Mouse (Mus musculus) right cerebral cortex, postnatal 4 days (tissue): Measurements from ENCODE around the gene Dctn3.
"Not testable (repeated sequence)": the region's sequence is repeated elsewhere in the genome, so short reads cannot be mapped to it uniquely, and the experiment has no call there.

ENCODE experiments used
- DNase-seq: peaks from one replicate; pipeline ENCODE4 v3.0.0-alpha.2; 2022

The Dctn3 gene

DNA sequence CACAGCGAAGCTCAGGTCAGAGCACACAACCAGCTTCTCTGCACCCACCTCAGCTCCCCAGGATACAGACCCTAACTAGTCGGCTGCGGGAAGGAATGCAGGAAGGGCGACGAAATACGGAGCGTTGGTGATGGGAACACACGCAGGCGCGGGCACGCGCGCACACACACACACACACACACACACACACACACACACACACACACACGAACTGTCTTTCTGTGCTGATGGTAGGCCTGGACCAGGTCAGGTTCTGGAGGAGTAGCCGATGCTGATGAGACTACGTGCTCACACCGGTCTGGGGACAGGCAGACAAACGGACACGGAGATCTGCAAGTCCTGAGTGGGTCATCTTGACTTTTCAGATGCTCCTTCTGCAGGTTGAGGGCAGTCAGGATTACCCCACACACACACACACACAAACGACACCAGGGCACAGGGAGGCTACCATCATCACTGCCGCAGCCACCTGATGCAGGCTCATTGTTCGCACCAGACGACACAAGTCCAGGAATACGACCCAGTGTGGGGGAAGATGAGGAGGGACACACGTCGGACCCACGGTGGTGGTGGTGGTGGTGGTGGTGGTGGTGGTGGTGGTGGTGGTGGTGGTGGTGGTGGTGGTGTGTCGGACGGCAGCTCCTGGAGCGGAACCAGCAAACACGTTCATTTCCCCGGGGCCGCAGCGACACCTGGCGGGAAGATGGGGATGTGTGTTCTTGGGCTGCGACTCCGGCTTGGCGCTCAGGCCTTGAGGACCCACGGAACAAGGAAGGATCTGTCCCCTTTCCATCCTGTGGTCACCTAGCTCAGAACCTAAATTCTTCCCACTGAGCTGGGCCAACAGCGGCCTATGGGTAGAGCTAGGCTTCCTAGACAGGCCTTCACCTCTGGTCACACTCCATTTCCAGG, 25.8 kb downstream of the Dctn3 start, which contains the start of gene Cntfr:
Cntfr (minus strand) TSS at position 160 of the 912 bp plus-strand sequence.
- DNase-seq: peak; percentile 89

DNA sequence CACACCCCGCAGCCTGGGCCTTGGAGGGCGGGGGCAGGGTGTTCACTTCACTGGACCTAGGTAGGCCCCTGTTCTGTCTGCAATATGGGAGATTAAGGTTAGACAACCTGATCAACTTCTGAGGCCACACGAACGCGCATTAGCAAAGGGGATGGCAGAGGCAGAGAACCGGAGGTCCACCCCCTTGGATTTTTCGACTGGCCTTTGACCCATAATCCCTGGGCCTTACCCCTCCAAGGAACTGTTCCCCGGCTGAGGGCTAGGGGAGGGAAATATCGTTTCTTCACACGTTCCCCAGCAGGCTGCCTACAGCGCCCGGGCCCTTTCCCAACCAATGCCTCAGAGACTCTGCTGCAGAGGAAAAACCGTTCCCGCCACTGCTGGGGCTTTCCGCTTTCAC, 26.5 kb downstream of the Dctn3 start:
- DNase-seq: not testable (repeated sequence)

DNA sequence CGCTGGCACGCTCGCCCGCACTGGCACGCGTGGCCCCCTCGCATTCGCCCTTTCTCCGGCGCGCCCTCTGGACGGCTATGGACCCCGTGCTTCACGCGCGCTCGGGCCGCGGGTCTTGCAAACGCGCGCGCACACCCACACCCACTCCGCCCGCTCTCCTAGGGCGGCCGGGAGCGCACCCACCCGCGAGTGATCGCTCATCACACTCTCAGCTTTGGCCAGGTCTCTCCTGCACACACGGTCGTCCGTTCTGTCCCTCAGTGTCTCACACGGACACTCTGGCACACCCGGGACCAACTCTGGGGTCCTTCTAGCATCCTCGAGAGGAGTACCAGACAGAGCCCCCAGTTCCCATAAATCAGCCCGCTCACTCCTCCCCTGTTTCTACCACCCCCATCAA, 27.2 kb downstream of the Dctn3 start:
- DNase-seq: not testable (repeated sequence)

DNA sequence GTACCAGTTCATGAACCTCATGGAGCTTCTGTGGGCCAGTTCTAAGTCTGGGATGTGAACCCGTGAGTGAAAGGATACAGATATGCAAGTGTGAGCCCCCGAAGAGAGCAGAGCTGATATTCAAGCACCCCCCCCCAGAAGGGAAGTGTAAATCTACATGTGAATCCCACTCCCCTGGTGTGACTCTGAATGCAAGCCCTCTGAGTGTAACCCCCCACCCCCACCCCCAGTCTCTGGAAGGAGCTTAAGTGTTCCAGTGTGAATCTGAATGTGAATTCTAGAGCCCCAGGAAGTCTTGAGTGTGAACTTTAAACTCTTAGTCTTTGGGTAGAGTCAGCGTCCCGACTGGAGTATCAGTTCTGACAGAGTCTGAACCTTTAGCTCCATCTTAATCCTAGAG, 29.5 kb downstream of the Dctn3 start:
- DNase-seq: not testable (repeated sequence)

DNA sequence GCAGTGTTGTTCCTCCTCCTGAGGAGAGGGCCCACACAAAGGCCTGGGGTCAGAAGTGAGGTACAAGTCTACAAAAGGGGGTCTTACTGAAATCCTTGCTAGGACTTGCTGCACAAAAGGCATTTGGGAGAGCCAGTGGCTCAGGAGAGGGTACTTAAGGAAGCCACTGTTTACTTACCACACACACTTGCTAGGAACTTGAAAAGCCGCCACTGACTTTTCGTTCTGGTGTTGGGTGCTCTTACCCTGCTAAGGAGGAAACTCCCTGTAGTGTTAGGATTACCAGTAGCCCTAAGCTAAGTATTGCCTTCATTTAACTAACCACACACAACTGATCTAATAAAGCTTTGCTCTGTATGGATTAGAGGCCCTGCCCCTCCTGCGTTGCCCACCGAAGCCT, 33.0 kb downstream of the Dctn3 start:
- DNase-seq: not testable (repeated sequence)

DNA sequence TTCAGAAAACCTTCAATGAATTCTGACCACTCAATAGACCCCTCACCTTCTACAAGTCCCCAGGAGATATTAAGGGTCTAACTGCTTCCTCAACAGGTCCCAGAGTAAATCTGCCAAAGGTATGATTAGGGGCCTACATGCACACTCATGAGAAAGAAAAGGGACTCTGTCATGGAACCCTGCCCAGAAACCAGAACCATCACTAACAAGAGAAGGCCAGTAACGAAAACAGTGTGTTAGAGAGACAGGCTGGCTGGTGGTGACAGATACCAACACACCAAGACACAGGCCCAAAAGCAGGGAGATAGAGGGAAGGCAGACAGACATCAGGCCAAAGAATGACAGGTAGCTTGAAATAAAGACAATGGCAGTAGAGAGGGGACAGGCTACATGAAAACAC, 34.4 kb downstream of the Dctn3 start:
- not testable (repeated sequence) for DNase-seq

DNA sequence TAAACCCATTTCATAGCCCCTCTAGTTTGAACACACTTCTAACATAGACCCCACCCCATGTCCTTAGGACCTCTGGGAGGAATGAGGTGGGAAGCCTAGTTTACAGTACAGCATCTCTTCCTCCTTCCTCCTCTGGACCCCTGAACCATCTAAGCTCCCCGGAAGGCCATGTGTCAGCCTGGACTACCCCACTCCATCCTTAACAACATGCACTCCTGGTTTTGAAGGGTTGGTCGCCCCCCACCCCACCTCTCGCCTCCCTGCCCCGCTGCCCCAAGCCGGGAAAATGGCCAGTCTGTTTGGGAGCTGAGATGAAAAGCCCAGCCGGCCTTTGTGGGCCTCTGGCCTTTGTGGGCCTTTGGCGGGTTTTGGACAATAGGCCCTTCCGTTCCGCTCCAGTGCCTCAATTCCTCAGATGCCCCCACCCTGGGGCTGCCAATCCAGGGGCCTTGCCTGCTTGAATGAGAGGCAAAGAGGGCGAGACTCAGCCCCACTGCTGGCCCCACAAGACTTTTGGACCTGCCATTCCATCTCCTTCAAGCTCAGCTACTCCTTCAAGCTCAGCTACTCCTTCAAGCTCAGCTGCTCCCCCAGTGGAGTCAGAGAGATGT, 37.0 kb downstream of the Dctn3 start:
- not testable (repeated sequence) for DNase-seq

DNA sequence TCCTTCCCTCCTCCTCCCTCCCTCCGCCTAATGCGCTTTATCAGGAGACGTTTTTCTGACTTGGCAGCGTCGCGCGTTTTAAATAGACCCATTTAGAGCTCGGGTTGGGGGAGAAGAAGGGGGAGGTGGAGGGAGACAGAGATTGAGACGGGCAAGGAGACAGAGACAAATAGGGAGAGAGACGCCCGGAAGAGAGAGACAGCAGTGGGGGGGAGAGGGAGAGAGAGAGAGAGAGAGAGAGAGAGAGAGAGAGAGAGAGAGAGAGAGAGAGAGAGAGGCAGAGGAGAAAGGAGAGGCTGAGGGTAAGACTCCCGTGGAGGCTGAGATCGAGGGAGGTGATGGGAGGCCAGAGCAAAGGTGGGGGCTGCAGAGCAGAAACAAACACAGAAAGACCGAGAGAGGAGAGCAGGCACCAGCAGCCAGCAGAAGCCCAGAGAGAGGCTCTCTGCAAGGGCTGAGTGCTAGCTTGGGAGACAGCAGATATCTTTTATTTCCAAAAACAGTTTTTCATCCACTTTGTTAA, 38.0 kb downstream of the Dctn3 start:
- DNase-seq: not testable (repeated sequence)

DNA sequence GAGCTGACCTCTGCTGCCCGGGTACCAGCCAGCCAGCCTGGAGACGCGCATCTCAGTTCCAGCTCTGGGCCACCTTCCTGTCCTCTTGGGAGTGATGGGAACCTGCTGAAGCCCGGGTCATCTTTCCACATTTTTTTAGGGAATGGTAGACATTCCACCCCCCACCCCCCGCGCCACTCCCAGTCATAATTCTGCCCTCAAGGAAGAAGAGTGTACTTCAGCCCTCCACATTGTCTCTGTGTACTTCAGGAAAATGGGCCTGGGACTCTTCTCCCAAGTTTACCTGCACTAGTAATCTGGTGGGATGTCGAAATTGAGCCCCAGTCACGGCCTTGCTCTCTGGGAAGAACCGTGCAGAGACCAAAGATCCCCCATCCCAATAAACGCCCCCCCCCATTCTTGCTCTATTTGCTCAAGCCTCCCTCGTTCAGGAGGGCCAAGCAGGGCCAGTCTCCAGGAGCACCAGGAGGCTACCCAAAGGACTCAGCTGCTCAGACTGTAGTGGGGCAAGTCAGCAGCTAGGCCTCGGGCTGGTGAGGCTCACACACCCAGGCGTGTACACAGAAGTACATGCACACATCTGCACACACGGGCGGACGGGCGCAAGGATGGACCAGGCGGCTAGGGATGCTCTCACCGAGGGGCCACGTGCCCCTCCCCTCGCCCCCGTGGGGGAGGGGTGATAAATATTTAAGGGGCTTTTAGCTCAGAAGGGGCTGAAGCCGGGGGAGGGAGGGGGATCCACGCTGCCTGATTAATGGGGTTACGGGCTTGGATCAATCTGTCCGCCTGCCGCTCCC, 38.6 kb downstream of the Dctn3 start:
- DNase-seq: not testable (repeated sequence)

DNA sequence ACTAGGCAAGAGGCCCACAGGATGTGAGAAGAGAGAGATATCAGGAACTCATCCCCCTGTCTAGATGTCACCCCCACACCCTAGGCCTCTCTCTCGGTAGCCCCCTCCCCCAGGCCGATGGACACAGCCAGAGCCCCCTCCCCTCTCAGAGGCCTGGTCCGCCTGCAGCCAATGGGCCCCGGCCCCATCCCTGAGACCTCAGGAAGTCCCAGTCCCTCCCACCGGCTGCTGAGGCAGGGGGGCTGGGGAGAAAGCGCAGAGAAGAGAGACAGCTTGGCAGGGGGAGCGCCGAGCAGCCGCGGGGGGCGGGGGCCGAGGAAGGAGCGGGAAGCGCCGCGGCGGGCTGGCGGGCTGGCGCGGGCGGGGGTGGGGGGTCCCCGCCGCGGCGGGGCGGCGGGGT, 39.7 kb downstream of the Dctn3 start:
- not testable (repeated sequence) for DNase-seq

DNA sequence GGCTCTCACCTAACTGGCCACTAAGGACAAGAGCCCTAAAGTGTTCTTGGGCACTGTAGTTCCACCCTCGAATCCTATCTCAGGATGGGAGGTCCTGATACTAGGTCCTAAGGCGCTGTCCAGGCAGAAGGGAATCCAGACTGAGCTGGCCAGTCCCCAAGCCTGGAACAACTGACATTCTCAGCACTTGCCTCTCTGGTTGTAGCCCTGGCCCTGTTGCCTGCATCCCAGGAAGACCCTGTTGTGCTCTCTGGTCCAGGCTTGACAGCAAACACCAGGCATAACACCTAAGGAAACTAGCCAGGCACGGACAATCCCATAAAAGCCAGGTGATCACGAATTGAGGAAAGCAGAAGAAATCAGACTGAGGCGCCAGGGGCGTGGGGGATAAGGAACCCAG, 40.2 kb downstream of the Dctn3 start:
- DNase-seq: no peak

DNA sequence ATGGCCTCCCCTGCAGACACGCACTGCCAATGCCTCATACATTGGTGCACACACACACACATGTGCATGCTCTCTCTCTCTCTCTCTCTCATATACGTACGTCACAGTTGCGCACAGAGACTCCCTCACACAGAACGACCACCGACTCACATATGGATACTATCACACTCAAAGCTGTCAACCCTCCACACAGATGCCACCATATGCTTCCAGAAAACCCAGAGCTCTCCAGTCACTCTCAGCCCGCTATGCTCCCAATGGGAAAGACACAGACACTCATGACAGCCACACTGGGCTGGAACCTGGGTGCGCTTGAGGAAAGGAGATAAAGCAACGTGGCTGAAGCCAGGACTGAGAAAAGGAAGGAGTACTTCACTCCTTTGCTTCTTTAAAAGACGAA, 41.0 kb downstream of the Dctn3 start:
- no peak for DNase-seq

DNA sequence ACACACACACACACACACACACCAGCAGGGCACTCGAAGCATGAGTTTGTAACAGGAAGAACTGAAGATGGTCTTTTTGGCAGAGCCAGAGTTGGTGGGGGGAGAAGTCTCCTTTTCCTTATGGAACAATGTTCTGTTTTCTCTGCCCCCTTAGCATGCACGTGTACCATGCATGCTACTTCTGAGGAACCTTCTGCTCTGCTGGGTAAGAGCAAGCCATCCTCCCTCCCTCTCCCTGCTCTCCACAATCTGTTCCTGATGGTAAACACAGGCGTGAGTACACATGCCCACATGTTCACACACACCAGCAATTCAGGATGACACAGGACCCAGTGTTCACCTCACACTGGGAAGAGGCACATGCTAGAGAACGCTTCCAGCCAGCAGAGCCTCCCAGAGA, 41.8 kb downstream of the Dctn3 start:
- DNase-seq: no peak

DNA sequence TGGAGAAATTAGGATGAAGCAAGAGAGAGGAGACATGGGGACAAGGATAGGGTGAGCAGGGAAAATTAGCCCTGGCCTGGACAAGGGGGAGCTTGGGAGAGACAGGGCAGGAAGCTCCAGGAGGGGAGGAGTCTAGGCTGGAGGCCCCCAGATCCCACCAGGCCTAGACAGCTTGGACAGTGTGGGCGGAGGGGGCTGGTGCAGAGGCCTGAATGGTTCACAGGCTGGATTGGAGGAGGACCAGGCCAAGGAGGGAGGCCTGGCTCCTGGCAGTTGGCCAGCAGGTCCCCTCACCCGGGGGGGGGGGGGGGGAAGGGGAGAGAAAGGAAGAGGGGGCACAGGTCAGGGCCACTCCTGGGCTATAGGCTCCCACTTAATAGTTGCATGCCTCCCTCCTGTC, 43.7 kb downstream of the Dctn3 start:
- DNase-seq: no peak

DNA sequence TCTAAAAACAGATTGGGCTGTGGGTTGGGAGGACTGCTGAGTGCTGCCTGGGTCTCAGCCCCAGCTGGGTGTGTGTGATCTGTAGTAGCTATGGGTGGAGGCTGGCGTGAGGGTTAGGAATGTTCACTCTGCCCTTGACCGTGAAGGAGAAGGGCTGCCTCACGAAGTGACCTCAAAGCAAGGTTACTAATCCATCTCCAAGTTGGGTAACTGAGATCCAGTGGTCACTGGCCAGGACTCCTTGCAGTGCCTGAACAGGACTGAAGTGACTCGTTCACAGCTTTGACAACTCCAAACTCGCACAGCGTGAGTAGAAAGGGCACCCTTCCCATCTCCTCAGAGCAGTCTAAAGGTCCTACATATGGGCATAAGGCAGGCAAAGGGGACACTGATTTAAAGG, 44.1 kb downstream of the Dctn3 start:
- no peak for DNase-seq

DNA sequence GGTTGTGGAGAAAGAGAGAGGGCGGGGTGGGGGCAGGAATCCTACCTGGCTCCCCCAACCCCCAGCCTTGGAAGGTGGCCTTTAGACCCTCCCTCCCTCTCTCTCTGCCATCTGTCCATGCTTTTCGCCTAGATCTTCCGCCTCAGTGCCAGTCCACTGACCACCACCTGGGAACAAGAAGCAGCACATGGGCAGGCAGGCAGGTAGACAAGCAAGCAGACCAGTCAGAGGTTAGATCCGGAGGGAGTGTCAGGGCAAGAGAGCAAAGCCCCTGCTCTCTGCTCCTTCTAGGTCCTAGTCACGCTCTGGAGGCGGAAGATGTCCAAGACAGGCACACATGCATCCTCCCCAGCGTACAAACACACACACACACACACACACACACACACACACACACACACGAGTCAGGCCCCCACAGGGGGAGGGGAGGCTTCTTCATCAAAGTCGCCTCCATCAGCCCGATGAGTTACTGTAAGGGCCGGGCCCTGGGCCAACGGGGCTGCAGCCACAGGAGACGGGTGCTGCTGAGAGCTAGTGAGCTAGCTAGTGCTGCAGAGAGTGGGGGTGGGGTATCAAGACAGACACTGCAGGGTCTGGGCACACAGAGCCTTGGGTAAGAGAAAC, 45.9 kb downstream of the Dctn3 start:
- DNase-seq: peak; percentile 58

DNA sequence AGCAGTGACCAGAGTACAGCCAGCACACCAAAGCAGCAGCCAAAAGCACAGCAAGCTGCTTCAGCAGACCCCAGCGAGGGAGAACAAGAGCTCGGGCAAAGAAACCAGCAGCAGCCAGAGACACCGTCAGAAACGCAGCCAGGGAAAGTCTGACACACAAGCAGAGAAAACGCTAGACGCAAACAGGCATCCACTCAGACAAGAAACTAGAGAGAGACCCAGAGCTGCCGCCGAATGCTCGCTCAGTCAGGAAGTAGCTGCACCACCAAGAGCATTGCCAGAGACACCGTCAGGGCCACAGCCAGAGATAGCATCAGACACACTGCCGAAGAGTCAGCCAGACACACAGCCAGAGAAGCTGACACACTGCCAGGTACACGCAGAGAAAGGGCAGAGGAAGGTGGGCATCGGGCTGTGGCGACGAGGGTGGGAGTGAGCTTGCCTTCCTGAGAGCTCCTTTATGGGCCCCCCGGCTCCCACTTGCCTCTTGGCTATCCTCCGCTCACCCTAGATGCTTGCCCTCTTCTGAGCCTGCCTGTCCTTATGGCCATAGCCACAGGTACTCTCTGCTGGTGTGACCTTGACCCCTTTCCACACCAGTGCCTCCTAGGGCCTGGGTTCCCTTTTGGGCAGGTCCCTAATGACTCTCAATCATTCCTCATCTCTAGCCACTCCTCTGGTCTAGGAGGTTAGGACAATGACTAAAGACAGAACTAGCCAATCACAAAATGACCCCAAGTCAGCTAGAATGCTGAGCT, 46.5 kb downstream of the Dctn3 start:
- no peak for DNase-seq

DNA sequence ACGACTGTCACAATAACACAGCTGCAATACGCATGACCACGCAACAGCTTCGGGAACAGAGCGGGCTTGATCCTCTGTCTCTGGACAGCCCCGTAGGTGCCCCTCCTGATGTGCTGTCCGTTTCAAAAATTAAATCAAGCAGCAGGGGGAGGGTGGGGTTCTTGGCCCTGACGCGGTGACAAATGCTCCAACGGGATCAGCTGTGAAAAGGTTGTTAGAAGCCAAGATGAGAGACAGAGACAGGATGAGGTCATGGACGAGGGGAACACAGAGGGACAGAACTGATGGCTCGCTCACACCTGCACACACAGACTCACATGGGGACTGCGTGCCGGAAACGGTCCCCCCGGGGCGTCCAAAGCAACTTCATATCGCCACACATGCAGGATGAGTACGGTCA, 49.8 kb downstream of the Dctn3 start:
- no peak for DNase-seq

DNA sequence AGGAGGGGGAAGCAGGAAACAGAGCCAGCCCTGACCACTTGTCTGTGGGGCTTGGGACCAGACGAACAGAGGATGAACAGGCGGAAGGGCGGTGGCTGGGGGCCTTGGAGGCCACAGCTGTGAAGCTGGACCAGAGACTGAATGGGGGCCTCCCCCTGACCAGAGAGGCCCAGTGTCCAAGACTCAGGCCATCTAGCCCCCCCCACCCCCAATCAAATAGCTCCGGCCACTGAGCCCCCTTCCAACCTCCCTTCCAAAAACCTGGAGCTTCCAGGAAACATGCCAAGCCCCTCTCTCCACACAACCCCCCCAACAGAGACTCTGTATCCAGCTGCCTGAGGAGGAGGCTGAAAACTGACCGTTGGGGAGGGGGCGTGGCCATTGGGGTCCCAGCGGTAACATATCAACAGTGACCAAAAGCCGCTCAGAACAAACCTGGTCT, 50.4 kb downstream of the Dctn3 start:
- DNase-seq: no peak

DNA sequence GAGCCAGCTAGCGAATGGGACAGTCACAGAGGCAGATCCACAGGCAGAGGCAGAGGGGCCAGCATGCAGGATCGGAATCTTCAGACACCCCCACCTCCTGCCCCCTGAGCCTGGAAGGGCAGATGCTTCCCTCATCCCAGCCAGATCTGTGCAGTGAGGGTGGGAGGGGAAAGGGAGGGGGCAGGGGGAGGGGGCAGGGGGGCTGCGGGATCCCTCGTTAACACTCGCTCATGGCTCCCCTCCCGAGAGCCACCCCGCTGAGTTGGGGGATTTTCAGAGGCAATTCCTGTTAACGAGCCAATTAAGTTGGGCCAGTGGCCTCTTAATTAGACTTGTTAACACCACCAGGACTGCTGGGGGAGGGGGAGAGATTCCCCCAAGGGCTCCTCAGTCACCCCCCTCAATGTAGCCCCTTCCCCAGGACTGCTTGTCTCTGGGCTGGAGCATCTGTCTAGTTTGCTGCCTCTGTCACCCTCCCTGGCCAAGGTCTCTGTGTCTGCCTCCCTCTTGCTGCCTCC, 50.9 kb downstream of the Dctn3 start:
- DNase-seq: no peak

DNA sequence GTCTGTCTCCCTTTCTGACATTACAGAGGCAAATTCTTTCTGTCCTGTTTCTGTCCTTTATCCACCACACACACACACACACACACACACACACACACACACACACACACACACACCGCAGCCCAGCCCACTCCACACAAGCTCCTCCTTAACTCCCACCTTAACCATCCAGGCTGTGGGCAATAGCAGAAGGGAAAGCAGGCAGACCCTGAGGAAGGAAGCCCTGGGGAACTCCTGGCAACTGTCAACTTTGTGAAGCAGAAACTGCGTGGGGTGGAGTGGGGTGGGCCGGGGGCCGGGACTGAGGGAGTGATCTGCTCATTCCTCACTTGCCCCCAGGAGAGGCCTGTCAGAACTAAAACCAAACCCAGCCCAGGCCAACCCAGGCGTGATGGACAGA, 51.5 kb downstream of the Dctn3 start:
- no peak for DNase-seq

DNA sequence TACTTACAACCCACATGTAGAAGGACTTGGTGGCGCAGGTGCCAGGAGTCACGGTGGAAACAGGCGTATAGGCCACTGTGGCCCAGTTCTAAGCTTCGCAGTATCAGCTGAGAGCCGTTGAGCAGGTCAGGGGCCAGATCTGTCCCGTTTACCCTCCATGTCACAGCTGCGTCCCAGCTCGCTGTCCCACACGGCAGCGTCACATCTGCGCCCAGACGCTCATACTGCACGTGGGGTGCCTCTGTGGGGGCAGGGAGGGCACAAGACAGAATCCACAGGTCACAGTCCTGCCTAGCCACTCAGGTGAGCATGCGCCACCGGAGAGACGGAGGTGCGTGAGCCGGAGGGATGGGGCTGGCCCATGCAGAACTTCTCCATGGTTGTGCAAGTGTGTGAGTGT, 52.1 kb downstream of the Dctn3 start:
- no peak for DNase-seq
